Mouse (Mus musculus): ENCODE measurements around the gene Rbp2. TPM values are rescaled to one million over a fixed set of nuclear protein-coding genes. Genes with fewer than 3 reads are reported as not detected.
A peak's percentile ranks its signal among the peaks of the same experiment; 100 is the strongest.

Rbp2 gene
- total RNA-seq, 2 experiments from 2014 or later: not detected

GRCm38 (mm10) chr9:98524786-98525542 is 39.0 kb downstream of the Rbp2 start:
- DNase-seq: peak; percentile 51

GRCm38 (mm10) chr9:98525543-98525924 is 39.6 kb downstream of the Rbp2 start:
- no peak for DNase-seq

- DNase-seq: no peak
Measured at GRCm38 (mm10) chr9:98527226-98527625, 41.3 kb downstream of the Rbp2 start.

GRCm38 (mm10) chr9:98529776-98530175 is 43.9 kb downstream of the Rbp2 start:
- no peak for DNase-seq

DNA sequence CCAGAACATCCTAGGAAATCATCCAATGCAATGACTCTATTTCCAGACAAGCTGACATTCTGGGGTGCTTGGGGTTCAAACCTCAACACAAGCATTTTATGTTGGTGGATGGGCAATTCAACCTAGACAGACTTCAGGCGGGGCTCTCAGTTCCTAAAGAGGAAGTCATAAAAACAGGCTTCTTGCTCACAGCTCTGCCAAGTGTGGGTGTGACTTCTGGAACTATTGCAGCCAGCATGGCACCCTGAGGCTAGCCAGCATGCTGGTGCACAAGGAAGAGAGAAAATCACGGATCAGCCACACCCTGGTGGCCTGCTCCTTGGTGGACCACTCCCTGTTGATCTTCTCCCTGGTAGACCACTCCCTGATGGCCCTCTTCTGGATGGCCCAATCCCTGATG is 45.1 kb downstream of the Rbp2 start:
- no peak for DNase-seq

GRCm38 (mm10) chr9:98534675-98535280 is 48.9 kb downstream of the Rbp2 start:
- DNase-seq: no peak

- no peak for DNase-seq
Measured at GRCm38 (mm10) chr9:98535763-98536162, 49.8 kb downstream of the Rbp2 start.

DNA sequence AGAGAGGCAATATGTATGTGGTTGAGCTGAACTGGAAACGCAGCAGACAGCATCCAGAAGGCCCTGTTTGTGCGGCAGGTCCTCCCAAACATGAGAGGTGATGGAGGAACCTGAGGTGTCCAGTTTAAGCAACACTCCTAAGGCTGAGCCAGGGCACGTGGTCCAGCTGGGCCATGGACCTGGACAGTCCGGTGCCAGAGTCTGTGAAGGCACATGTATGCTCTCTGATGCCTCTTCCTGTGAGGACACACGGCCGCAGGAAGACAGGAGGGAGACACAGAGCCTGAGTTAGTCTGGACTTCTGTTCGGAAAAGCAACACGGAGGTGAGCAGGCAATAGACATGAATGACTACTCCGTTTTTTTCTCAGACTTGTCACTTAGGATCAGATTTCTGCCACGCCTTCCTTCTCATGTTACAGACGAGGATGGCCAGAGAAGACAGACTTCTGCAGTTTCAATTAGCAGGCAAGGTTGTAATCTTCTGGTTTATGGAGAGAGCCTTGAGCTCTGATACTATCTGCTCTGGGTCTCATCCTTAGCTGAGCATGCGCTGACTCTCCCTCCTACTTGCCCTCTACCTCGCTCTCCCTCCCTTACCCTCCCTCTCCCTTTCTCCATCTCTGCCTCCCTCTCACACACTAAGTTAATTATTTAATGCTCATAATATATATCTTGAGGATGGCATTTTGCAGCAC is 52.2 kb downstream of the Rbp2 start:
- no peak for DNase-seq

DNA sequence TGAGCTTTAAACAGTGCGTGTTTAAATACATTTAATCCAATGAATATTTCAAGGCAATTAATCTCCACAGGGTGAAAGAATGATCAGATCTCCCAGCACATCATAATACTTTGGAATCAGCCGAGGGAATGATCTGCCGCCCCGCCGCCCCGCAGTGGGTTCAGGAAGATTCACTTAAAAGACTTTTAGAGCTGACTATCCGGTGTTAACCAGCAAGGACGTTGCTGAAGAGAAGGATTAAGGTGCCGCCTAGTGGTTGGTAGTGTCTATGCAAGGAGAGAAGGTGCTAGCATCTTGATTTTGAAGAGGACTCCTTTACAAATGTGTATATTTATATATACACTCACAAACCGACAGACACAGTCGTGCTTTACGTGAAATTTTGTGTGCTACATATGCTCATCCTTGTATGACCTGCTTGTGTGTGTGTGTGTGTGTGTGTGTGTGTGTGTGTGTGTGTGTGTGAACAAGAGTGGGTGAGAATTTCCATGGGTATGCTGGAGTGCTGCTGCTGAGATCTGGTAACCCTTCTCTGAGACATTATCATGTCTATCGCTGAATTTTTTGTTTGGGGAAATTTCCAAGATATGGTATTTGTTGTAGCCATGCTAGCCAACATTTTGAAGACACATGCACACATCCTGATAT is 52.9 kb downstream of the Rbp2 start:
- DNase-seq: peak; percentile 76

DNA sequence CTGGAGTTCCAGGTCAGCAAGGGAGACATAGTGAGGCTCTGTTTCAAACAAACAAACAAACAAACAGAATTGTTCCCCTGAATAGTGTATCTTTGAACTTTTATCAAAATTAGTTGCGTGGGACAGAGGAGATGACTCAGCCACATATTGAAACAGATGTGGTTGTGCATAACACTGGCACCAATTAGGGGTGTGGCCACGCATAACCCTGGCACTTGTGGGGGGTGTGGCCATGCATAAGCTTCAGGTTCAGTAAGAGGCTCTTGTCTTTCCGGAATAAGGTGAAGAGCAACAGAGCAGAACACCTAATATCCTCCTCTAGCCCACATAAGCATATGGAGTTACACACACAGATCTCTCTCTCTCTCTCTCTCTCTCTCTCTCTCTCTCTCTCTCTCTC is 58.1 kb downstream of the Rbp2 start:
- no peak for DNase-seq

Other genes starting within 250 kb of the Rbp2 start
- 1 to 10 TPM; 9.1 to 9.8 TPM for gene Nmnat3, start 198.7 kb upstream of the Rbp2 start, total RNA-seq (2021)
- gene Rbp1, start 63.2 kb upstream of the Rbp2 start, total RNA-seq (2021): 10 to 100 TPM; 22.3 to 23.2 TPM
- 100 to 1,000 TPM; 126 to 128 TPM for gene Copb2, start 77.6 kb downstream of the Rbp2 start, total RNA-seq (2021)
- gene Mrps22, start 115.5 kb downstream of the Rbp2 start, total RNA-seq (2021): 10 to 100 TPM; 39.9 to 44.6 TPM

Data from heart, postnatal 4 days (tissue).